Mouse (Mus musculus) urinary bladder, postnatal 4 days (tissue): ENCODE data around the gene Nmt1.

Experiments
- DNase-seq, 2 experiments: peaks; one replicate each; pipeline ENCODE4 v3.0.0; 2021 to 2022; ENCODE audit warnings: low spot score in 2 of 2

Gene Nmt1

GRCm38 (mm10) chr11:103005254-103005981, 22.6 kb upstream of the Nmt1 start:
- no peak for DNase-seq

GRCm38 (mm10) chr11:103006286-103007000, 21.5 kb upstream of the Nmt1 start:
- no peak for DNase-seq

GRCm38 (mm10) chr11:103007001-103007340, 21.0 kb upstream of the Nmt1 start:
- no peak for DNase-seq

- no peak for DNase-seq
Observed at GRCm38 (mm10) chr11:103008558-103008957, 19.4 kb upstream of the Nmt1 start.

- no peak for DNase-seq
Observed at GRCm38 (mm10) chr11:103009208-103009607, 18.8 kb upstream of the Nmt1 start.

- no peak for DNase-seq
Observed at GRCm38 (mm10) chr11:103010454-103011205, 17.4 kb upstream of the Nmt1 start.

- no peak for DNase-seq
Observed at GRCm38 (mm10) chr11:103011206-103011497, 16.8 kb upstream of the Nmt1 start.

GRCm38 (mm10) chr11:103015881-103016825, 11.8 kb upstream of the Nmt1 start:
- no peak for DNase-seq

GRCm38 (mm10) chr11:103016930-103017329, 11.1 kb upstream of the Nmt1 start:
- peak; percentile 98 to 99 for DNase-seq

- no peak for DNase-seq
Observed at GRCm38 (mm10) chr11:103017661-103018060, 10.3 kb upstream of the Nmt1 start.

GRCm38 (mm10) chr11:103018860-103019259, 9.1 kb upstream of the Nmt1 start:
- no peak for DNase-seq

- no peak for DNase-seq
Observed at GRCm38 (mm10) chr11:103019325-103019724, 8.7 kb upstream of the Nmt1 start.

- DNase-seq: no peak
Observed at GRCm38 (mm10) chr11:103020713-103021335, 7.2 kb upstream of the Nmt1 start.

GRCm38 (mm10) chr11:103023974-103024373, 4.0 kb upstream of the Nmt1 start:
- no peak for DNase-seq

GRCm38 (mm10) chr11:103026901-103027300, 1.1 kb upstream of the Nmt1 start:
- no peak for DNase-seq

- no peak for DNase-seq
Observed at GRCm38 (mm10) chr11:103027570-103028175, 317 bp upstream of the Nmt1 start.

GRCm38 (mm10) chr11:103033030-103033429, 5.0 kb downstream of the Nmt1 start:
- no peak for DNase-seq

GRCm38 (mm10) chr11:103035007-103035406, 7.0 kb downstream of the Nmt1 start:
- DNase-seq: no peak

GRCm38 (mm10) chr11:103036881-103037465, 9.0 kb downstream of the Nmt1 start:
- DNase-seq: no peak

- no peak for DNase-seq
Observed at GRCm38 (mm10) chr11:103038037-103038436, 10.0 kb downstream of the Nmt1 start.
